Mouse (Mus musculus) thymus, postnatal 25 days (tissue): ENCODE results near the gene Smox.

Experiments
- DNase-seq: peaks from one replicate; pipeline ENCODE4 v3.0.0; 2022

Gene Smox

GRCm38 (mm10) chr2:131560205-131560919 is 69.1 kb downstream of the Smox start:
- DNase-seq = no peak

DNA sequence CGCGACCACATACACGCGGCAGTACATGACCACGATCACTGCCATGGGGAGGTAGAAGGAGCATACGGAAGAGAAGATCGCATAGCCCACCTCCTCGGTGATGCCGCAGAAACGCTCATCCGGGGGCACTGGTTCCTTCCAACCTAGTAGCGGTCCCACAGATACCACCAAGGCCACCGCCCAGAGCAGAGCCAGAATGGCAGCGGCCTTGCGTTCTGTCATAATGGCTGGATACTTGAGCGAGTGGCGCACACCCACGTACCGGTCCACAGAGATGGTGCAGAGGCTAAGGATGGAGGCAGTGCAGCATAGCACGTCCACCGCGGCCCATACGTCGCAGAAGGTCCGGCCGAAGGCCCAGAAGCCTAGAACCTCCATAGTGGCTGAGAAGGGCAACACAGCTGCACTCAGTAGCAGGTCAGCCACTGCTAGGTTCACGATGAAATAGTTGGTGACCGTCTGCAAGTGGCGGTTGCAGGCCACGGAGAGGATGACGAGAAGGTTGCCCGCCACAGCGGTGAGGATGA is 70.1 kb downstream of the Smox start:
- no peak for DNase-seq

- no peak for DNase-seq
Observed at GRCm38 (mm10) chr2:131561891-131562585, 70.7 kb downstream of the Smox start, which contains the start of gene Adra1d. TSS of gene Adra1d (minus strand) at chr2:131562283.

- DNase-seq = no peak
Observed at GRCm38 (mm10) chr2:131562586-131563122, 71.4 kb downstream of the Smox start.
